Mouse (Mus musculus): ENCODE data around the gene Olfr458. TPM values are rescaled to one million over a fixed set of nuclear protein-coding genes. Genes with fewer than 3 reads are reported as not detected.

The Olfr458 gene
- total RNA-seq, 2 experiments from 2014 or later, result not detected

Other genes starting within 250 kb of the Olfr458 start
- gene Tas2r144, start 249.9 kb downstream of the Olfr458 start, total RNA-seq (2015), result not detected in 2 replicates
- not detected in 2 replicates for gene Tas2r144, start 249.9 kb downstream of the Olfr458 start, total RNA-seq (2017)
- gene Gstk1, start 219.3 kb downstream of the Olfr458 start, total RNA-seq (2015), result 14.8 and 15.8 TPM in 2 replicates
- gene Gstk1, start 219.3 kb downstream of the Olfr458 start, total RNA-seq (2017), result 4.0 and 5.3 TPM in 2 replicates
- gene Tmem139, start 203.2 kb downstream of the Olfr458 start, total RNA-seq (2015), result not detected in 2 replicates
- not detected in 2 replicates for gene Tmem139, start 203.2 kb downstream of the Olfr458 start, total RNA-seq (2017)
- gene Casp2, start 200.2 kb downstream of the Olfr458 start, total RNA-seq (2015), result 68.5 and 72.1 TPM in 2 replicates
- gene Casp2, start 200.2 kb downstream of the Olfr458 start, total RNA-seq (2017), result 54.7 and 58.5 TPM in 2 replicates
- gene Clcn1, start 178.5 kb downstream of the Olfr458 start, total RNA-seq (2015), result 0.12 TPM in 1 of 2 replicates, not detected in the other
- gene Clcn1, start 178.5 kb downstream of the Olfr458 start, total RNA-seq (2017), result not detected in 2 replicates
- not detected in 2 replicates for gene Fam131b, start 140.6 kb downstream of the Olfr458 start, total RNA-seq (2015)
- not detected in 2 replicates for gene Fam131b, start 140.6 kb downstream of the Olfr458 start, total RNA-seq (2017)
- gene Zyx, start 115.6 kb downstream of the Olfr458 start, total RNA-seq (2015), result 75.9 and 83.2 TPM in 2 replicates
- gene Zyx, start 115.6 kb downstream of the Olfr458 start, total RNA-seq (2017), result 18.1 and 22.2 TPM in 2 replicates
- gene Epha1, start 91.9 kb downstream of the Olfr458 start, total RNA-seq (2015), result 0.07 TPM in 1 of 2 replicates, not detected in the other
- gene Epha1, start 91.9 kb downstream of the Olfr458 start, total RNA-seq (2017), result not detected in 2 replicates
- gene Tas2r143, start 65.0 kb downstream of the Olfr458 start, total RNA-seq (2015), result not detected in 2 replicates
- gene Tas2r143, start 65.0 kb downstream of the Olfr458 start, total RNA-seq (2017), result 1.1 TPM in 1 of 2 replicates, not detected in the other
- gene Tas2r135, start 59.8 kb downstream of the Olfr458 start, total RNA-seq (2015), result not detected in 2 replicates
- not detected in 2 replicates for gene Tas2r135, start 59.8 kb downstream of the Olfr458 start, total RNA-seq (2017)
- gene Tas2r126, start 30.7 kb downstream of the Olfr458 start, total RNA-seq (2015), result not detected in 2 replicates
- gene Tas2r126, start 30.7 kb downstream of the Olfr458 start, total RNA-seq (2017), result not detected in 2 replicates
- not detected in 2 replicates for gene Olfr457, start 11.1 kb upstream of the Olfr458 start, total RNA-seq (2015)
- gene Olfr457, start 11.1 kb upstream of the Olfr458 start, total RNA-seq (2017), result not detected in 2 replicates
- gene Olfr456, start 22.0 kb upstream of the Olfr458 start, total RNA-seq (2015), result not detected in 2 replicates
- not detected in 2 replicates for gene Olfr456, start 22.0 kb upstream of the Olfr458 start, total RNA-seq (2017)
- gene Olfr455, start 82.4 kb upstream of the Olfr458 start, total RNA-seq (2015), result not detected in 2 replicates
- gene Olfr455, start 82.4 kb upstream of the Olfr458 start, total RNA-seq (2017), result not detected in 2 replicates
- not detected in 2 replicates for gene Tcaf3, start 132.5 kb upstream of the Olfr458 start, total RNA-seq (2015)
- not detected in 2 replicates for gene Tcaf3, start 132.5 kb upstream of the Olfr458 start, total RNA-seq (2017)
- 0.15 TPM in 1 of 2 replicates, not detected in the other for gene Tcaf2, start 180.1 kb upstream of the Olfr458 start, total RNA-seq (2015)
- gene Tcaf2, start 180.1 kb upstream of the Olfr458 start, total RNA-seq (2017), result 0.08 TPM in 1 of 2 replicates, not detected in the other
- 0.05 and 0.37 TPM in 2 replicates for gene Tcaf1, start 244.9 kb upstream of the Olfr458 start, total RNA-seq (2015)
- 0.27 and 1.4 TPM in 2 replicates for gene Tcaf1, start 244.9 kb upstream of the Olfr458 start, total RNA-seq (2017)